Mouse (Mus musculus): ENCODE data around the gene 6430550D23Rik. TPM values are rescaled to one million over a fixed set of nuclear protein-coding genes. Genes with fewer than 3 reads are reported as not detected.

Gene 6430550D23Rik
- total RNA-seq (2023) = 1.3 to 3.1 TPM (median 2.2 TPM) in 4 replicates

GRCm38 (mm10) chr2:156007888-156008532, at the start of gene 6430550D23Rik, which contains the start of gene Ergic3:
TSS of gene 6430550D23Rik (minus strand) at chr2:156007977.
TSS of gene Ergic3 (plus strand) at chr2:156008045.

DNA sequence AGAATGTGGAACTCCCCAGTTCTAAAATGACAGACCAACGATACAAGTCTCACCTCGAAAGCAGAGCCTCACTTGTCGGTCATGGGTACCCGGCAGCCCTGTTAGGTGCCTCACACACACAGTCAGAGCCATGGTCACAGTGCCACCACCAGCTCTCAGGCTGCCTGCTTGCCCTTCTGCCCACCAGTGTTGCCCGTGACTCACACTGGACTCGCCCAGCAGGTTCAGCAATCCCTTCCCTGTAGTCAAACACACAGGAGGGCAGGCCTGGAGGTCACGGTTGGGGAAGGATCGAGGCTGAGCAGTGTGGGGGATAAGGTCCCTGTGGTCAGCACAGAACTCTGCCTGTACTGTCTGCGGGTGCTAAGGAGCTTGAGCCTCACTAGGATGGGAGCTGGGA, 45.0 kb upstream of the 6430550D23Rik start, which contains the start of gene Fer1l4:
Gene Fer1l4 (minus strand): TSS at position 132 of the 400 bp plus-strand sequence.

GRCm38 (mm10) chr2:155956134-155957059, 51.4 kb downstream of the 6430550D23Rik start, which contains the start of gene Cep250:
TSS of gene Cep250 (plus strand) at chr2:155956458.

DNA sequence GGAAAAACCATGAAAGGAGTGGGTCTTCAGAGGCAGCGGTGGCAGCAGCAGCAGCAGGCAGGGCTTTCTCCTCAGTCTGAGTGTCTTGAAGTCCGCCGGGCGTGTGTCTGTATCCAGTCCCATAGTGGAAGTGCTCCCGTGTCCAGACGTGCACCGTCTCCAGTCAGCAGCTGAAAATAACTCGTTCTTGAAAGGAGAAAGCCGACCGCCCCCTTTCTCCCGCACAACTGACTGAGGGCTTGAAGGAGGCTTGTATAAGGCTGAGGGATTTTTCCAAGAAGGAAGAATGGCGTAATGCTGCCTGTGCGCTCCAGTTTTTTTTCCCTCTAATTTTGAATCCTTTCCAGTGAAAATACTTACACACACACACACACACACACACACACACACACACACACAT, 62.7 kb downstream of the 6430550D23Rik start, which contains the start of gene Gdf5:
Gene Gdf5 (minus strand): TSS at position 244 of the 400 bp plus-strand sequence.

GRCm38 (mm10) chr2:155940681-155941080, 67.1 kb downstream of the 6430550D23Rik start, which contains the start of gene Gm15557:
TSS of gene Gm15557 (plus strand) at chr2:155940728.

GRCm38 (mm10) chr2:155929531-155930442, 78.0 kb downstream of the 6430550D23Rik start, which contains the start of gene Uqcc1:
TSS of gene Uqcc1 (minus strand) at chr2:155930310.

Other genes starting within 250 kb of the 6430550D23Rik start
- not detected in 4 replicates for gene Mmp24, start 232.6 kb downstream of the 6430550D23Rik start, total RNA-seq (2023)
- 25.4 to 31.1 TPM (median 27.5 TPM) in 4 replicates for gene BC029722, start 188.6 kb downstream of the 6430550D23Rik start, total RNA-seq (2023)
- 64.2 to 99.8 TPM (median 92.5 TPM) in 4 replicates for gene Eif6, start 181.1 kb downstream of the 6430550D23Rik start, total RNA-seq (2023)
- gene Fam83c, start 173.1 kb downstream of the 6430550D23Rik start, total RNA-seq (2023) = 0.18 TPM in 1 of 4 replicates, not detected in the others
- 32.0 to 42.2 TPM (median 34.6 TPM) in 4 replicates for gene Uqcc1, start 77.7 kb downstream of the 6430550D23Rik start, total RNA-seq (2023)
- not detected in 4 replicates for gene Gm15557, start 67.2 kb downstream of the 6430550D23Rik start, total RNA-seq (2023)
- gene Gdf5, start 62.6 kb downstream of the 6430550D23Rik start, total RNA-seq (2023) = not detected in 4 replicates
- 58.5 to 72.8 TPM (median 62.7 TPM) in 4 replicates for gene Cep250, start 51.5 kb downstream of the 6430550D23Rik start, total RNA-seq (2023)
- gene Ergic3, start 68 bp upstream of the 6430550D23Rik start, total RNA-seq (2023) = 66.9 to 83.2 TPM (median 76.8 TPM) in 4 replicates
- gene Fer1l4, start 45.0 kb upstream of the 6430550D23Rik start, total RNA-seq (2023) = not detected in 4 replicates
- 5.0 to 7.5 TPM (median 6.1 TPM) in 4 replicates for gene Spag4, start 57.2 kb upstream of the 6430550D23Rik start, total RNA-seq (2023)
- gene Cpne1, start 104.0 kb upstream of the 6430550D23Rik start, total RNA-seq (2023) = 79.5 to 86.0 TPM (median 84.3 TPM) in 4 replicates
- 33.1 to 45.0 TPM (median 37.1 TPM) in 4 replicates for gene Rbm12, start 104.0 kb upstream of the 6430550D23Rik start, total RNA-seq (2023)
- 19.5 to 34.3 TPM (median 24.2 TPM) in 4 replicates for gene Gm28036, start 119.1 kb upstream of the 6430550D23Rik start, total RNA-seq (2023)
- gene Romo1, start 136.1 kb upstream of the 6430550D23Rik start, total RNA-seq (2023) = 64.3 to 96.4 TPM (median 77.6 TPM) in 4 replicates
- gene Nfs1, start 136.2 kb upstream of the 6430550D23Rik start, total RNA-seq (2023) = 33.0 to 35.9 TPM (median 34.0 TPM) in 4 replicates
- gene Rbm39, start 172.3 kb upstream of the 6430550D23Rik start, total RNA-seq (2023) = 2,113 to 2,186 TPM (median 2,159 TPM) in 4 replicates
- gene Phf20, start 188.5 kb upstream of the 6430550D23Rik start, total RNA-seq (2023) = 87.3 to 94.5 TPM (median 92.0 TPM) in 4 replicates

Measured in B cell, adult 62 days (primary cell).